Mouse (Mus musculus): ENCODE measurements at regions not wholly inside any gene's neighbourhood (a gene's known extent, or its start where the extent isn't known, plus 50 kb on each side); places are given as distances from the start of the nearest gene placed in this dataset.

GRCm38 (mm10) chr5:97167401-97168249, 56.2 kb upstream of the Paqr3 start:
- CTCF ChIA-PET, result no interaction called here
- POLR2A ChIA-PET, result no interaction called here

- ChIA-PET CTCF (no interaction called here), POLR2A (interaction anchor here in 1 of 4 experiments (0.7 kb wide), 1 partner anchor 494 kb away, joined by 3 read pairs; no protein-coding TSS in a partner anchor)
Measured at GRCm38 (mm10) chr5:97166128-97166883, 54.9 kb upstream of the Paqr3 start.

Measured in embryonic stem cell, embryonic (primary cell).